Mouse (Mus musculus) v-Abl transformed pro-B cells (cell line): ENCODE data around the gene Mrps7.

Experiments
- in situ Hi-C, 2 experiments: fragments of 400-800 bp; cut with MboI; formaldehyde crosslinking; loops; one replicate each; pipeline ENCODE4 v1.15.1; 2025; ENCODE audit not compliant: unreplicated experiment in 2 of 2

The Mrps7 gene

DNA sequence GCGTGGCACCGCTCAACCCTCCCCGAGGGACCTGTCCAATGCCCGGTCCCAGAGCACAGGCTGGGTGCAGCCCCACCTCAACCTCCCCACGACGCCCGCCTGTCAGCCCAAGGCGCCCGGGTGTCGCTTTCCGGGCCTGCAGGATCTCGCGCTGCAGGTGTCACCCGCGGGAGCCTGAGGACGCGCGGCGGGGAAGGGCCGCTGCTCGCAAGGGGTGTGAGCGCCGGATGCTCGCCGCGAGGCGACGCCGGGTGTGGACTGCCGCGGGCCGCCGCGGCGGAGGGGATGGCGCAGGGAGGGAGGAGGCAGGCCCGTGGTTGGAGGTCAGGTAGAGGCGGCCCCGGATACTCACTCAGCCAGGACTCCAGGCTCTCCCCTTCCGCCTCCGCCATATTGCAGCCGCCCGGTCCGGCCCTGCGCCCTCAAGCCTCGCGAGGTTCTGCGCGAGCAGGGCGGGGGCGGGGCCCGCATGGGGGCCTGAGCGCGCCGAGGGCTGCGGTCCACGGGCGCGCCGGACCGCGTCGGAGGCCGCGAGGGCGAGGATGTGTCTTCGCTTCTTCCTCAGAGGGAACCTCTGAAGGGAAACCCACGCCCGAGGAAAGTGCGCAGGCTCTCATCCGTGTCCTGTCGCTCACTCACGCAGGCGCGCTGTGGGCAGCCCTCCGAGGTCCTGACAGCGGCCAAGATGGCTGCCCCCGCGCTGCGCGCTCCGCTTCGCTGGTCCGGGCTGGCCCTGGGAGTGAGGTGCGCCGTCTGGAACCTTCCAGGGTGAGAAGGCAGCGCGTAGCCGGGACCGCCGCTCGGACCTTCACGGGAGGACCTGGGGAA is at the start of gene Mrps7, which contains the start of gene Gga3:
Gene Mrps7 (plus strand): TSS at position 450 of the 828 bp plus-strand sequence.
Gene Gga3 (minus strand): TSS at position 576 of the 828 bp plus-strand sequence.
- in situ Hi-C loops: no loop called here

DNA sequence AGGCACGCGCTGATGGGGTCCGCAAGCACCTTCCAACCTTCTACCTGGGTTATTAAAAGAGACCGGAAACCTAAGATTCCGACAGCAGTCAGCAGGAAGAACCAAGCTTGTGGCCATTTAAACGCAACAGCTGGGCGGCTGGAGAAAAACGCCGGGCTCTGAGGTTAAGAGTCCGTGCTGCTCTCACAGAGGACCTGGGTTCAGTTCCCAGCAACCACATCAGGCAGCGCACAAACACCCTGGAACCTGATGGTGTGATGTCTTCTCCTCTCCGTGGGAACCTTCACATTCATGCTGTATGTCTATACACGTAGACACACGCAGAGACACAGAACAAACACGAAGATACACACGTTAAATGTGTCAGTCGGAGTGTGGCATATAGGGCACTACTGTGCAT is 48.0 kb upstream of the Mrps7 start:
- in situ Hi-C loops: loop anchor here in 1 of 2 experiments (5.0 kb wide), 2 partner anchors 162 to 257 kb away; partner anchors contain the start of genes Caskin2 and Tsen54

DNA sequence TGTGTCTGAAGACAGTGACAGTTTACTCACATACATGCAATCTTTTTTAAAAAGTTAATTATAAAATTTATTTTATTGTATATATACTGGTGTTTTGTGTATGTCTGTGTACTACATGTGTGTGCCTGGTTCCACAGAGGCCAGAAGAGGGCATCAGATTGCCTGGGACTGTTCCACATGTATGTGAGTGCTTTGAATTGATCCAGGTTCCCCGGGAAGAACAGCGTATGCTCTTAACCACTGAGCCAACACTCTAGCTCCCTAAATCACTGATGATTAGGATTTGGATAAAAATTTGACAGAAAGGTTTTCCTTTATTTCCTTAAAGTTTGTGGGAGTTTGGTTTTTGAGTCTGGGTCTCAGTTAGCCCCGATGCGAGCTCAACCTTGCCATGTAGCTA is 40.3 kb upstream of the Mrps7 start:
- in situ Hi-C loops: loop anchor here (5.0 kb wide), 2 partner anchors 49 to 154 kb away; partner anchors contain the start of gene Mif4gd (in 1 of the 2)

DNA sequence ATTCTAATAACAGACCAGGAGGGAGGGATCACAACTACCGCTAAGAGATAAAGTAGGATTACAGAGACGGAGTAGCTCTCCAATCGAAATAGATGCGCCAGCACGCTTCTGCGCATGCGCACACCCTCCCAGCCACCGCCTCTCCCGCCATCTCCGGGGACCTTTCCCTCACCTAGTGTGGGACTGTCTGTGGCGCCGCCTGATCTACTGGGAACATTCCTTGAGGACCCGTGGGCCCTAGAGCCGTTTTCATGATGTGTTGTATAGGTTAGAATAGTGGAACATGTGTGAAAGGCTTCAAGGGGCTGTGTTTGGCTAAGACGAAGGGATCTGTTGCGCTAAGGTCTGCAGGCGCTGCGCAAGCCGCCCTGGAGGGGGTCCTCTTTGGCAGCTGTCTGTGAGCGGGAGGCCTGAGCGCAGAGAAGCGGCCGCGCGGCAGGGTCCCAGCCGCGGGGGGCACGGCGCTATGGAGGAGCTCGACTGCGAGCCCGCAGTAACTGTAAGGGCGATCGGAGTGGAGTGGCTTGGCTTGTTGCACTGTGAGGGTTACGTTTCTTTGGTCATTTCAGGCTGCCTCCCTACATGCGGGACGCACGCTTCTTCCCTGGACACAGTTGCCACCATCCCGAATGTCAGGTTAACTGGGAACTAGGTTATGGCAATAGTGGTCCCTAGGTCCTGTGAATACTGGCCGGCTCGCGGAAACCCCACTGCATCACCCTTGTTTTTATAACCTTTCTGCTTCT is 39.5 kb upstream of the Mrps7 start, which contains the start of gene Nup85:
Gene Nup85 (plus strand): TSS at position 371 of the 746 bp plus-strand sequence.
- in situ Hi-C loops: loop anchor here (5.0 kb wide), 2 partner anchors 48 to 153 kb away; partner anchors contain the start of gene Mif4gd (in 1 of the 2)

- in situ Hi-C loops: loop anchor here (5.0 kb wide), 2 partner anchors 47 to 152 kb away; partner anchors contain the start of gene Mif4gd (in 1 of the 2)
These were observed 38.8 kb upstream of the Mrps7 start for GRCm38 (mm10) chr11:115564961-115565360.

- in situ Hi-C loops: no loop called here
These were observed 24.6 kb upstream of the Mrps7 start for GRCm38 (mm10) chr11:115579080-115579479.

- in situ Hi-C loops: no loop called here
These were observed 20.7 kb upstream of the Mrps7 start for GRCm38 (mm10) chr11:115582913-115583606.

- in situ Hi-C loops: no loop called here
These were observed 19.2 kb upstream of the Mrps7 start for GRCm38 (mm10) chr11:115584376-115585073.

DNA sequence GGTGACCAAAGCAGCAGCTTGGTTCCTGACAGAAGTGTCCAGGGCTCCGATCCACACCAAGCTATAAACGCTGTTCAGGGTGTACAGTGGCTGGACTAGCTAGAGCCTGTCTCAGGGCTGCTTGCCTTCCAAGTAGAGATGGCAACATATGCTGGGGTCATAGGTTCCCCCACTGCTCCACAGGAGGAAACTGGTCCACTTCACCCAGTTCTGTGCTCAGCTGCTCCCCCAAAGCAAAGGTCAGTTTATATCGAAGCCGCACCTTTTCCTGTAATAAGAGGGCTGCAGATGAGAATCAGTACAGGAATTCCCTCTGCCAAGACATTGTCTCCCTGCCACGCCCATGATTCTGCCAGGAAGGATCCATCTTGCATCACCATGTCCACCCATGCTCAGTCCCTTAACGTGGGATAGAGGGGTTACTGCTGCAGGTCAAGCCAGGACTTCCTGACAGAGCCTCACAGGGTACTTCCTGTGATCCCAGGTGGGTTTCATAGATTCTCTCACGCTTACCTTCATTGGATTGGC is 18.1 kb upstream of the Mrps7 start:
- in situ Hi-C loops: no loop called here

- in situ Hi-C loops: no loop called here
These were observed 17.3 kb upstream of the Mrps7 start for GRCm38 (mm10) chr11:115586403-115586802.

GRCm38 (mm10) chr11:115587984-115588383 is 15.7 kb upstream of the Mrps7 start:
- in situ Hi-C loops: no loop called here

DNA sequence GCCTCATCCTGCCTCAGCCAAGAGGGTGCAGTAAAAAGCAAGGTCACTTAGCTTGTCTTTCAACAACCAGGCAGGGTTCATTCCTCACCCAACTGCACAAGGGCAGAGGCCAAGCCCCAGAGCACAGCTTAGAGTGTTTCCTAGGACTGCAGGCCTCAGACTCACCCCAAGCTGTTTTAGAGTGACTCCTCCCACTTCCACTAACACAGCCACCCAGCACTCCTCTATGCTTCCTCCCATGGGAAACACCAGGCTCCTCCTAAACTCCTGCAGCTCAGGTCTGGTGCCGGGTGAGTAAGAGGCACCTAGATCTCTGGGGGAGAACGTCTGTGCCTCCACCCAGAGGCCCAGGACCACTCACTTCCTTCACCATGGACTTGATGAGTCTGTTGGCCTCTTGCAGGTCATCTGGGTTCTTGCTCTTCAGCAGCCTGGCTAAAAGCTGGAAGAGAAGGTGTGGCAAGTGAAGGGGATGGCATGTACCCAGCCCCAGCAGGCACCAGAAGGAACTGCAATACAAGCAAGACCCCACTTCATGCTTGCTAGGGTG is 13.1 kb upstream of the Mrps7 start:
- in situ Hi-C loops: no loop called here

DNA sequence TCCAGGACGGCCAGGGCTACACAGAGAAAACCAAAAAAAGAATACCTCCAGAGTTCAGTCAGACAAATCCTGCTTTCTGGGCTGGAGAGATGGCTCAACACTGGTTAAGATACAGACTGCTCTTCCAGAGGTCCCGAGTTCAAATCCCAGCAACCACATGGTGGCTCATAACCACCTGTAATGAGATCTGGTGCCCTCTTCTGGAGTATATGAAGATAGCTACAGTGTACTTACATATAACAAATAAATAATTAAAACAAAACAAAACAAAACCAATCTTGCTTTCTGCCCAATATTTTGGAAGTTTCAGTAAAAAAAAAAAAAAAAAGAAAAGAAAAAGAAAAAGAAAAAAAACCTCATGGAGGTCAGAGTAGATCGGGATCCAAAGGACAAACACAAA is 8.5 kb upstream of the Mrps7 start:
- in situ Hi-C loops: no loop called here

- in situ Hi-C loops: no loop called here
These were observed 5.4 kb upstream of the Mrps7 start for GRCm38 (mm10) chr11:115598309-115598708.

- in situ Hi-C loops: no loop called here
These were observed 4.0 kb upstream of the Mrps7 start for GRCm38 (mm10) chr11:115599722-115600121.

DNA sequence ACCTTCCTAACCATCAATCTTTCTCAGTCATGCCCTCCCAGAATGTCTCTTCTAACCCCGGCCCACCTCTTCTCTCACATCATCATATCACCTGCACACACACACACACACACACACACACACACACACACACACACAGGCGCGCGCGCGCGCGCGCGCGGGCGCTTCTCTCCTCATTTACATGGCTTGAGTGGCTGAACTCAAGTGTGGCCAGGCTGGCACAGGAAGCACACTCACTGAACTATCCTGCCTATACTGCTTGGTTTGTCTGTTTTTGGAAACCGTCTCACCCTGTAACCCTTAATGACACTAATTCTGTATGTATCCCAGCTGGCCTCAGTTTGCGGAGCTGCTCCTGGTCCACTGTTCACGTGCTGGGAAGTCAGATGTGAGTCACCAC is 3.0 kb upstream of the Mrps7 start:
- in situ Hi-C loops: no loop called here

DNA sequence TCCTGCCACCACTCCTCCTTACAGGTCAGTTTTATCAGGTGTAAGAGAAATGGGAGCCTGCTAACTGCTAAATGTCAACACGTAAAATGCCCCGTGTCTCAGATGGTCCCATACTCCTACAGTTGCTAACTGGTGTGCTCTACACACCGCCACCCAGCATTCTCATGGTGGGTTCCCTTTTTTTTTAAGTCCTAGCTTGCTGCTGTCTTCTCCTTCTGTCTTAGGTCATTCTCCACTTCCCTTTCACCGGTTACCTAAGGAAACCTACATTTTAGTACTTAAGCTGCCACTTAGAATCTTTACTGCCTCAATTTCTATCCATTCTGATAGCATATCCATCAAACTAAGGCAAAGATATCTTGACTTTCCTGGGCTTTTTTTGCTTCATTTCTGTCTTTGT is 2.6 kb upstream of the Mrps7 start:
- in situ Hi-C loops: no loop called here

DNA sequence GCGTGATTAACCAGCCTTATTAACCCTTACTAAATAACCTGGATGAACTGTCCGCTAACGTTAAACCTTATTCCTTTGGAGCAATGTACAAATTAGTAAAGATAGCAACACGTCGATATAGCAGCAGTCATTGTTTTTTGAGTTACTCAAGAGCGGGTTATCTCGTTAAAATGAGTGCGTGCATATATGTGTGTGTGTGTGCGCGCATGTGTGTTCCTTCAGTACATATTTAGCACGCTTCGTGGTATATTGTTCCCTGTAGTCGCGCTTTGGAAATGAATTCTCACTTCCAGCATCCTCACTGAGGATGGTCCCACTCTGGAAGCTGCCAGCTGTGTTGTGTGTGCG is 623 bp upstream of the Mrps7 start:
- in situ Hi-C loops: no loop called here

GRCm38 (mm10) chr11:115604304-115604696 is 575 bp downstream of the Mrps7 start:
- in situ Hi-C loops: no loop called here

GRCm38 (mm10) chr11:115606733-115607132 is 3.0 kb downstream of the Mrps7 start:
- in situ Hi-C loops: no loop called here
